Mouse (Mus musculus): ENCODE measurements around the gene Rnf130.

DNA sequence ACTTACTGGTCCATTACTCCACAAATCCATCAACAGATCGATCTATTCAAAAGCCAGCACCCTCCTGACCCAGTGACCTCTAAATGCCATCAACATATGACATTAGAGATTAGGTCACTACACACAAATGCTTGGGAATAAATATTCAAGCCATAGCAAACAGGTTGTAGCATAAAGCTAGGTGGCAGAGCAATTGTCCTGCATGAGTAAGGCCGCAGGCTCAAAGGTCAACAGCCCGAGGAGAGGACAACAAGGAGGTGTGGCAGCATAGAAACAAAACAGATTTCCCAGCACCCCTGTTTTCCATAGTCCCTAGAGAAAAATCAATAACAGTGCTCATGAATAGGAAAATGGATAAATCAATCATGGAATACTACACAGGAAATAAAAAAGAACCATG lies 3.1 kb upstream of the Rnf130 start:
- TF ChIP-seq POLR2A (IDR thresholded peaks at IDR 0.05; ENCODE audit: low read depth, low read length) (no peak), CTCF (IDR thresholded peaks at IDR 0.05; ENCODE audit: borderline replicate concordance, insufficient read depth, low read length) (no peak)

All from embryonic fibroblast, embryonic 13.5 days (primary cell).